Mouse (Mus musculus) embryonic facial prominence, embryonic 15.5 days (tissue): ENCODE results near the gene Pkd1. TPM values are rescaled to one million over a fixed set of nuclear protein-coding genes. Genes with fewer than 3 reads are reported as not detected.

Experiments used
- ATAC-seq: fragments of 200-750 bp; cut with Nextera tagmentation; 2 replicates; pipeline ENCODE4 v1.8.0; 2017; ENCODE audit warnings: low read depth, moderate TSS enrichment; ENCODE audit not compliant: insufficient number of reproducible peaks, low FRiP score, low TSS enrichment
- H3K27ac ChIP-seq: fragments of 300-500 bp; sonication (generic); replicated peaks from 2 replicates; pipeline ENCODE4 v1.5.1; 2015; ENCODE audit warnings: mild to moderate bottlenecking, inconsistent platforms
- H3K27me3 ChIP-seq: fragments of 300-500 bp; sonication (generic); 2 replicates; pipeline ENCODE4 v1.6.1; 2015; ENCODE audit warnings: inconsistent platforms
- H3K36me3 ChIP-seq: fragments of 300-500 bp; sonication (generic); 2 replicates; pipeline ENCODE4 v1.6.1; 2015; ENCODE audit warnings: mild to moderate bottlenecking, inconsistent platforms
- H3K4me1 ChIP-seq: fragments of 300-500 bp; sonication (generic); 2 replicates; pipeline ENCODE4 v1.6.1; 2015; ENCODE audit warnings: inconsistent platforms
- H3K4me2 ChIP-seq: fragments of 300-500 bp; sonication (generic); replicated peaks from 2 replicates; pipeline ENCODE4 v1.6.1; 2015; ENCODE audit warnings: mild to moderate bottlenecking, inconsistent platforms
- H3K4me3 ChIP-seq: fragments of 300-500 bp; sonication (generic); replicated peaks from 2 replicates; pipeline ENCODE4 v1.5.1; 2015; ENCODE audit warnings: mild to moderate bottlenecking, inconsistent platforms
- H3K9ac ChIP-seq: fragments of 300-500 bp; sonication (generic); 2 replicates; pipeline ENCODE4 v1.6.1; 2015; ENCODE audit warnings: inconsistent platforms
- H3K9me3 ChIP-seq: fragments of 300-500 bp; sonication (generic); replicated peaks from 2 replicates; pipeline ENCODE4 v1.6.1; 2016; ENCODE audit warnings: inconsistent platforms
- WGBS: fragments of 180-500 bp; shearing (Covaris S2); methylation state at CpG from one replicate; pipeline ENCODE4 v1.1.7; 2015; 5-methylcytosine and 5-hydroxymethylcytosine counted together
- polyA plus RNA-seq: library from polyadenylated mRNA; unstranded; fragments of >200 nt; fragmentation: Nextera tagmentation; extraction: Ambion mirVana; gene quantifications from 2 replicates; pipeline ENCODE4 v1.2.1, GENCODE M21; 2015

The Pkd1 gene
- polyA plus RNA-seq: 32.6 and 36.7 TPM in 2 replicates

- under 1% methylated on average over 71 of the region's 72 CpGs for WGBS
- peak within 1 kb of the TSS; percentile 90 for H3K9ac ChIP-seq
- H3K4me1 ChIP-seq: peaks cover 31% of the 10 kb centered on the region
- H3K27me3 ChIP-seq: no peaks in the 10 kb centered on the region; the same call in 1 of the 2 replicates
- peak within 1 kb of the TSS; percentile 74 for H3K4me3 ChIP-seq
- no peaks in the 10 kb centered on the region for H3K36me3 ChIP-seq
- H3K9me3 ChIP-seq: no peaks in the 10 kb centered on the region
- ATAC-seq: peak; percentile 97
- H3K4me2 ChIP-seq: peak within 1 kb of the TSS; percentile 66
- H3K27ac ChIP-seq: peak within 1 kb of the TSS; percentile 92
Observed at GRCm38 (mm10) chr17:24549618-24550415, at the start of gene Pkd1. Gene Pkd1 (plus strand): TSS chr17:24549834.

GRCm38 (mm10) chr17:24502208-24502607 lies 47.4 kb upstream of the Pkd1 start:
- ATAC-seq: no peak
- WGBS: 50% methylated on average over 11 of the region's 11 CpGs

DNA sequence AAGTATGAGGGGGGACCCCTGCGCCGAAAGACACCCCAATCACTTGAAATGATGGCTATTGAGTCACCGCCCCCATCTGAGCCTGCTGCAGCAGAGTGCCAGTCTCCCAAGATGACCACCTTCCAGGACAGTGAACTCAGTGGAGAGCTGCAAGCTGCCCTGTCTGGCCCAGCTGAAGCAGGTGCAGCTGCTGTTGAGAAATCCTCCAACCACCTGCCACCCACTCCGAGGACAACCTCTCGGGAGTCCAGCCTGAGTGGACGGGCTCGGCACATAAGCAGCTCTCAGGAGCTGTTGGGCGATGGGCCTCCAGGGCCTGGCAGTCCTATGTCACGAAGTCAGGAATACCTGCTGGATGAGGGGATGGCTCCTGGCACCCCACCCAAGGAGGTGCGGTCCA lies 45.5 kb upstream of the Pkd1 start:
- Histone ChIP-seq H3K36me3 (peaks cover 10% of the 10 kb centered on the region), H3K27ac (no peak overlapping the region), H3K4me1 (peaks cover 19% of the 10 kb centered on the region), H3K4me2 (no peak overlapping the region), H3K4me3 (no peak overlapping the region), H3K27me3 (no peaks in the 10 kb centered on the region), H3K9ac (no peak overlapping the region), H3K9me3 (no peaks in the 10 kb centered on the region)
- no peak for ATAC-seq
- WGBS: 92% methylated on average over 10 of the region's 10 CpGs

More at GRCm38 (mm10) chr17:24502208-24502607, 47.4 kb upstream of the Pkd1 start:
- Histone ChIP-seq H3K27ac (no peak overlapping the region), H3K4me2 (no peak overlapping the region), H3K9me3 (no peaks in the 10 kb centered on the region), H3K36me3 (0 out of 2 replicates have a peak, but pooled peaks cover 4% of the 10 kb centered on the region), H3K4me3 (no peak overlapping the region), H3K4me1 (peaks cover 12% of the 10 kb centered on the region), H3K27me3 (no peaks in the 10 kb centered on the region), H3K9ac (no peak overlapping the region)

DNA sequence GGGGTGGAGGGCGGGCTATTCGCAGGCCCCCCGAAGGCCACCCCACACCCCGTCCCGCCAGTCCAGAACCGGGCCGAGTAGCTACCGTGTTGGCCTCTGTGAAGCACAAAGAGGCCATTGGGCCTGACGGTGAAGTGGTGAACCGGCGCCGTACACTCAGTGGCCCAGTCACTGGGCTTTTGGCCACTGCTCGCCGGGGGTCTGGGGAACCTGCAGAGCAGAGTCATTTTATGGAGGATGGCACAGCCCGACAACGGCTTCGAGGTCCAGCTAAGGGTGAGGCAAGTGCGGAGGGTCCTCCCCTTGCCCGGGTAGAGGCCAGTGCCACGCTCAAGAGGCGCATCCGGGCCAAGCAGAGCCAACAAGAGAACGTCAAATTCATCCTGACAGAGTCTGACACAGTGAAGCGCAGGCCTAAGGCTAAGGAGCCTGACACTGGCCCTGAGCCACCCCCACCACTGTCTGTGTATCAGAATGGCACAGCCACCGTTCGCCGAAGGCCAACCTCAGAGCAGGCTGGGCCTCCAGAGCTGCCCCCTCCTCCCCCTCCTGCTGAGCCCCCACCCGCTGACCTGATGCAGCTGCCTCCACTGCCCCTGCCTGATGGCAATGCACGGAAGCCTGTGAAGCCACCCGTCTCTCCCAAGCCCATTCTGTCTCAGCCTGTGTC lies 44.2 kb upstream of the Pkd1 start:
- Histone ChIP-seq H3K9me3 (no peaks in the 10 kb centered on the region), H3K36me3 (peaks cover 23% of the 10 kb centered on the region)

DNA sequence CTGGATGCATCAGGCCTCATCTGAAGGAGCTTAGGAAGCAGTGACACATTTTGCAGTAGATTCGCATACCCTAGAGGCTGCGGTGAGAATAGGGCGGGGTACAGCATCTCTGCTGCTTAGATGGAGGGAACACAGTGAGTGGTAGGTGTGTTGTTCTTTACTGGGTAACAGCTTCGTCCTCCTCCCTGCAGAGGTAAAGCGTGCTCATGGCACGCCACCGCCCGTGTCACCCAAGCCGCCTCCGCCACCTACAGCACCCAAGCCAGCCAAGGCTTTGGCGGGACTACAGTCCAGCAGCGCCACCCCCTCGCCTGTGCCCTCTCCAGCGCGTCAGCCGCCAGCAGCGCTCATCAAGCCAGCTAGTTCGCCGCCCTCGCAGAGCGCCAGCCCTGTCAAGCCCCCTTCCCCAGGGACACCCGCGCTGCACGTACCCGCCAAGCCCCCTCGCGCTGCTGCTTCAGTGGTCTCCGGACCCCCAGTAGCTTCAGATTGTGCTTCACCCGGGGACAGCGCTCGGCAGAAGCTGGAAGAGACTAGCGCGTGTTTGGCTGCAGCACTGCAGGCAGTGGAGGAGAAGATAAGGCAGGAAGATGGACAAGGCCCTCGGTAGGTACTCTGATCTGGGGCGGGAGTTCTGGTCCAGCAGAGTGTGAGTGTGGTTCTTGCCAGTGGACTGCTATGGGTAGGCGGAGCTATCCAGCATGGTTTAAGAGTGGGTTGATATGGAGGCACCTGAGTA lies 43.1 kb upstream of the Pkd1 start:
- H3K9ac ChIP-seq: no peak overlapping the region
- H3K27ac ChIP-seq: no peak overlapping the region
- peak overlapping the region; percentile 19; the same call in 1 of the 2 replicates for H3K4me2 ChIP-seq
- no peaks in the 10 kb centered on the region for H3K27me3 ChIP-seq
- H3K4me1 ChIP-seq: peaks cover 19% of the 10 kb centered on the region
- no peak for ATAC-seq
- H3K36me3 ChIP-seq: peaks cover 33% of the 10 kb centered on the region
- H3K4me3 ChIP-seq: no peak overlapping the region; the same call in 1 of the 2 replicates
- H3K9me3 ChIP-seq: no peaks in the 10 kb centered on the region
- WGBS: 28% methylated on average over 36 of the region's 36 CpGs

More for the DNA sequence above, 44.2 kb upstream of the Pkd1 start:
- no peak overlapping the region for H3K27ac ChIP-seq
- no peak overlapping the region for H3K9ac ChIP-seq
- no peak overlapping the region for H3K4me2 ChIP-seq
- ATAC-seq: no peak
- no peak overlapping the region for H3K4me3 ChIP-seq
- 90% methylated on average over 30 of the region's 30 CpGs for WGBS
- H3K4me1 ChIP-seq: peaks cover 19% of the 10 kb centered on the region
- no peaks in the 10 kb centered on the region for H3K27me3 ChIP-seq

DNA sequence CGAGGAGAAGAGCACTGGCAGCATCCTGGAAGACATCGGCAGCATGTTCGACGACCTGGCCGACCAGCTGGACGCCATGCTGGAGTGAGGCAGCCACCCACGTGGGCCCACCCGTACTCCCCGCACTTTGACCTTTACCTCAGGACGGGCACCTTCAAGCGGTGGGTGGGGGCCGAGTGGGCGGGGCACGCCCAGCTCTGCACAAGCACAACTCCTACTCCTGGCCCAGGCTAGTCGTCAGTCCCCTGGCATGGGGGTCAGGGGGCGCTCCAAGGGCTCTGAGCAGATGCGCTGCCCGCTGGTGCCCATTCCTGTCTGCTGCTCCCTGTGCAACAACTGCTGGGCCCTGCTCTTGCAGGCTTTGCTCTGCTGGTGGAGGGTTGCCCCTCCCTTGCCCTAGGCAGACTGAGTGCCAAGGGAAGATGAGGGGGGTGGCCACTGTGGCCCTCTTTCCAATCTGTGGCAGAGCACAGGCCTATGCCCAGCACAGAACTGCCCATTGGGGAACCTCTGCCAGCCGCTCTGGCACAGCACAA lies 42.4 kb upstream of the Pkd1 start:
- Histone ChIP-seq H3K4me1 (peaks cover 19% of the 10 kb centered on the region), H3K4me2 (no peak overlapping the region), H3K36me3 (peaks cover 40% of the 10 kb centered on the region), H3K27me3 (no peaks in the 10 kb centered on the region), H3K4me3 (no peak overlapping the region), H3K9me3 (no peaks in the 10 kb centered on the region), H3K9ac (no peak overlapping the region), H3K27ac (no peak overlapping the region)
- 0 out of 2 replicates have a peak, but pooled peaks have one; percentile 1 for ATAC-seq
- 46% methylated on average over 19 of the region's 19 CpGs for WGBS

GRCm38 (mm10) chr17:24507806-24508460 lies 41.7 kb upstream of the Pkd1 start:
- no peak overlapping the region for H3K4me2 ChIP-seq
- H3K27me3 ChIP-seq: no peaks in the 10 kb centered on the region
- H3K36me3 ChIP-seq: peaks cover 46% of the 10 kb centered on the region
- WGBS: 62% methylated on average over 12 of the region's 12 CpGs
- no peaks in the 10 kb centered on the region for H3K9me3 ChIP-seq
- H3K27ac ChIP-seq: no peak overlapping the region
- no peak overlapping the region for H3K9ac ChIP-seq
- no peak for ATAC-seq
- peaks cover 16% of the 10 kb centered on the region for H3K4me1 ChIP-seq
- no peak overlapping the region for H3K4me3 ChIP-seq

GRCm38 (mm10) chr17:24513609-24514008 lies 36.0 kb upstream of the Pkd1 start:
- Histone ChIP-seq H3K9ac (no peak overlapping the region), H3K27me3 (no peaks in the 10 kb centered on the region), H3K4me3 (no peak overlapping the region), H3K27ac (no peak overlapping the region), H3K4me2 (no peak overlapping the region), H3K9me3 (no peaks in the 10 kb centered on the region), H3K4me1 (no peaks in the 10 kb centered on the region), H3K36me3 (peaks cover 94% of the 10 kb centered on the region)
- 54% methylated on average over 5 of the region's 5 CpGs for WGBS
- ATAC-seq: no peak

GRCm38 (mm10) chr17:24514270-24515257 lies 35.1 kb upstream of the Pkd1 start:
- no peak overlapping the region for H3K9ac ChIP-seq
- WGBS: 84% methylated on average over 24 of the region's 24 CpGs
- no peak overlapping the region for H3K4me2 ChIP-seq
- H3K9me3 ChIP-seq: no peaks in the 10 kb centered on the region
- no peak overlapping the region; the same call in 1 of the 2 replicates for H3K27ac ChIP-seq
- H3K36me3 ChIP-seq: peaks cover 90% of the 10 kb centered on the region
- H3K27me3 ChIP-seq: no peaks in the 10 kb centered on the region
- ATAC-seq: no peak
- H3K4me3 ChIP-seq: no peak overlapping the region
- no peaks in the 10 kb centered on the region for H3K4me1 ChIP-seq

- 88% methylated on average over 4 of the region's 4 CpGs for WGBS
- H3K27ac ChIP-seq: no peak overlapping the region
- H3K4me1 ChIP-seq: peaks cover 10% of the 10 kb centered on the region
- no peaks in the 10 kb centered on the region for H3K9me3 ChIP-seq
- H3K4me3 ChIP-seq: no peak overlapping the region
- H3K4me2 ChIP-seq: no peak overlapping the region
- H3K9ac ChIP-seq: no peak overlapping the region
- H3K36me3 ChIP-seq: peaks cover 36% of the 10 kb centered on the region
- no peak for ATAC-seq
- H3K27me3 ChIP-seq: no peaks in the 10 kb centered on the region
Observed at GRCm38 (mm10) chr17:24520450-24520849, 29.2 kb upstream of the Pkd1 start.
